Mouse (Mus musculus) frontal cortex, adult (tissue): Measurements from ENCODE around the gene Psmg3.

Source experiments
- ATAC-seq: cut with Nextera tagmentation; 2 replicates; pipeline ENCODE4 v1.9.2; 2017; ENCODE audit warnings: mild to moderate bottlenecking, moderate library complexity, mixed read lengths; ENCODE audit not compliant: low TSS enrichment

Psmg3 gene

DNA sequence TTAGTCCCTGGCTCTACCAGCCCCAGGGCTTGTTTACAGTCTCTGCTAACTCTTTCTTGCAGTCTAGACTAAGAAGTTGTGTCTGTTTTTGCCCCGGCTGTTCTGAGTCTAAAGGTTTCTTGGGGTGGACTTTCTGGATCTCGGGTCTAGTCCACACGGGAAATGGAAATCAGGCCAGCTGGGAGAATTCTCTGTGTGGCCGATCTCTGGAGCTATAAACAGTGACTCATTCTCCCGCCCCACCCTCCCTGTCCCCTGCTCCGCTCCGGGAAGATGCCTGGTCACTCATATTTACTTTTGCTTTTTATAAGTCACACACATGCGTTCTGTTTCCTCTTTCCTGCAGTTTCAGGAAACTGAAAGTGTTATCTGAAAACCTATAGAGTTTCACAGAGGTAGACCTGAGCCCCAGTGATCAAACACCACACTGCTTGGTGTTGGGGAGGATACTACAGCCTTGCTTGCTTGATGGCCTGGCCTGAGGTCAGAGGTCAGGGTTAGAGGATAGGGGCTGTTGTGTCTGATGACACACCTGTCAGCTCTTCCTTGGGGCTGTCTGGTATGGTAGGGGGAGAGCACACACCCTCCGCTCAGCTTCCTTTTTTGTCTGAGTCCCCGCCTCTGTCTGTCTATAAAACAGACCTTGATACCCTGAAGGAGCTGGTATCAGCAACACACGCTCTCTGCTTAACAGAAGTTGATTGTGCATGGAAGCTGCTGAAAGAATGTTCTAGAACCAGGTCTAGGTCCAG is 33.2 kb downstream of the Psmg3 start:
- ATAC-seq: no peak

DNA sequence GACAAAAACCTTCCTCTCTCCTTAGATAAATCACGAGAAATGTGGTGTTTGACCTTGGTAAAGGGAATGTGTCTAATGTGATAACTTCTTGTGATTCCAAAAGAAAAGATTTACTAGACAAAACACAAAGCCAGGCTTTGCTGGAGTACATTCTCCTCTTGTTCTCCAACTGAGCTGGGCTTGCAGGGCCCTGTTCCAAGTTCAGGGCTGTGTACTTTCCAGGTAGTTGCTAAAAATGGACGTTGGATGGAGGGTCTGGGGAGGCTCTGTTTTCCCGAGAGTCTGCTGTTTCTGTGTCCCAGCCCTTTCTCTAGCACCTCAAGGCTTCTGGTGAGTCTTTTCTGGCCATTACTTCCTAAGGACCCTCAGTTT is 33.7 kb downstream of the Psmg3 start:
- ATAC-seq: no peak

- no peak for ATAC-seq
Observed at GRCm38 (mm10) chr5:139792159-139792775, 34.4 kb downstream of the Psmg3 start.

- peak; percentile 73 for ATAC-seq
Observed at GRCm38 (mm10) chr5:139791227-139792158, 35.2 kb downstream of the Psmg3 start, which contains the start of gene Mafk. TSS of gene Mafk (plus strand) at chr5:139791513.

- ATAC-seq: no peak
Observed at GRCm38 (mm10) chr5:139789466-139789865, 37.2 kb downstream of the Psmg3 start.

DNA sequence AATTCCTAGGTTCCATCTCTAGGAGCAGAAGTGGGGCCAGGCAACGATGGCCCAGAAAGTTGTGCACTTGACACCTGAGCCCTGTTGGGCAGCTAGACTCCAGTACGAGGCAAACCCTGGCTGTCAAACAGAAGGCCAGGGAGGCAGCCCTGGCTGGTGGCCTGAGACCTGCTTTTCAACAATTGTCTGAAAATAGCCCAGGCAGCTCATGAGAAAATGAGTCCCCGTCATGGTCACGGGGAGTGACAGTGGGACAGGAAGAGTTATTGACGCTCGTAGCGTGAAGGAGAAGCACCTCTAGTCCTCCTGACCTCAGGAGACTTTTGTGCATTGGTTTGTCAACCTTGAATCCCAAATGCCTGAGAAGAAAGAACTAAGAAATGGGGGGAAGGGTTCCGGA is 45.3 kb downstream of the Psmg3 start:
- no peak for ATAC-seq

- ATAC-seq: no peak
Observed at GRCm38 (mm10) chr5:139776966-139777365, 49.7 kb downstream of the Psmg3 start.

DNA sequence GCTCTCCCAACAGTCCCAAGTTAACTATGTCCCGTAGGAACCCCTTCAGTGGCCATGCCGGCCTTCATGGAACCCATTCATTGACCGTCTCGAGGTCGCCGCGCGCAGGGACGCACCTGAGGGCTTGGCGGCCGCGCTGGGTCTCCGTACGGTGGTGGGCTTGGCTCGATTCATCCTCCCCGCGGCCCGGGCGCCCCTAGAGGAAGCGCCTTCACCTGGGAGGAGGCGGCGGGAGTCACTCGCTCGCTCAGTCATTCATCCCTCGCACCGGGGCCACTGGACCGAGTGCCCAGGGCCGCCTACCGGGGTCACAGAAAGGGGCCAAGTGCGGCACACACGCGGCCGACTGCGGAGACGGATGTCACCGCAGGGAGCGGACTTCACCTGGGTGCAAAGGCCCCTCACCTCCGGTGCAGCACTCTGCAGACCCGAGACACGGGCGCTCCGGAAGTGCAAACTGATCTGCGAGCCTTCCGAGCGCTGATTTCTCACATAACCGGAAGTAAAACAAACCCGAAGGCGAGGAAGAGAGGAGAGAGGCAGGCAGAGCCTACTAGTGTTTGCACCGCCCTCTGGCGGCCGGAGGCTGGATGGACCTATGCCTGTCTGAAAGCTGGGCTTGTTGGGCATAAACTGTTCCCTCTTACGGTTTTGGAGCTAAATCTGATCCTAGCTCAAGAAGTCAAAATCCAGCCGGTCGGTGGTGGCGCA is 51.3 kb downstream of the Psmg3 start, which contains the start of gene Ints1:
Ints1 (minus strand) TSS at position 459 of the 711 bp plus-strand sequence.
- peak; percentile 99 for ATAC-seq
